Mouse (Mus musculus): ENCODE measurements around the gene Acoxl. TPM values are rescaled to one million over a fixed set of nuclear protein-coding genes. Genes with fewer than 3 reads are reported as not detected.

The Acoxl gene
- total RNA-seq, 2 experiments from 2014 or later: 0.27 TPM; not detected in 1

- peak; percentile 61 for DNase-seq
Measured at GRCm38 (mm10) chr2:127894890-127895289, 56.2 kb downstream of the Acoxl start.

GRCm38 (mm10) chr2:127897718-127898117 lies 59.0 kb downstream of the Acoxl start:
- no peak for DNase-seq

GRCm38 (mm10) chr2:127904918-127905317 lies 66.2 kb downstream of the Acoxl start:
- no peak for DNase-seq

GRCm38 (mm10) chr2:127906973-127907678 lies 68.5 kb downstream of the Acoxl start:
- no peak for DNase-seq

GRCm38 (mm10) chr2:127907679-127908042 lies 69.0 kb downstream of the Acoxl start:
- DNase-seq: no peak

- no peak for DNase-seq
Measured at GRCm38 (mm10) chr2:127908881-127909280, 70.2 kb downstream of the Acoxl start.

- no peak for DNase-seq
Measured at GRCm38 (mm10) chr2:127909790-127910189, 71.1 kb downstream of the Acoxl start.

GRCm38 (mm10) chr2:127911579-127911978 lies 72.9 kb downstream of the Acoxl start:
- DNase-seq: no peak

- no peak for DNase-seq
Measured at GRCm38 (mm10) chr2:127914047-127914446, 75.4 kb downstream of the Acoxl start.

- no peak for DNase-seq
Measured at GRCm38 (mm10) chr2:127916804-127917410, 78.2 kb downstream of the Acoxl start.

GRCm38 (mm10) chr2:127919740-127920139 lies 81.1 kb downstream of the Acoxl start:
- DNase-seq: no peak

- DNase-seq: no peak
Measured at GRCm38 (mm10) chr2:127922036-127922901, 83.6 kb downstream of the Acoxl start.

GRCm38 (mm10) chr2:127923077-127923680 lies 84.5 kb downstream of the Acoxl start:
- no peak for DNase-seq

- DNase-seq: no peak
Measured at GRCm38 (mm10) chr2:127926679-127927324, 88.1 kb downstream of the Acoxl start.

GRCm38 (mm10) chr2:127927452-127928273 lies 89.0 kb downstream of the Acoxl start:
- DNase-seq: peak; percentile 29

GRCm38 (mm10) chr2:127928279-127928678 lies 89.6 kb downstream of the Acoxl start:
- no peak for DNase-seq

- no peak for DNase-seq
Measured at GRCm38 (mm10) chr2:127928871-127929270, 90.2 kb downstream of the Acoxl start.

GRCm38 (mm10) chr2:127929939-127930715 lies 91.5 kb downstream of the Acoxl start:
- no peak for DNase-seq

GRCm38 (mm10) chr2:127931576-127931975 lies 92.9 kb downstream of the Acoxl start:
- DNase-seq: no peak

GRCm38 (mm10) chr2:127933531-127933931 lies 94.9 kb downstream of the Acoxl start:
- no peak for DNase-seq
